Mouse (Mus musculus) heart, postnatal 14 days (tissue): ENCODE results near the gene Tmem229b. TPM values are rescaled to one million over a fixed set of nuclear protein-coding genes. Genes with fewer than 3 reads are reported as not detected.
"Not testable (repeated sequence)": the region's sequence is repeated elsewhere in the genome, so short reads cannot be mapped to it uniquely, and the experiment has no call there.

Experiments
- DNase-seq, 2 experiments: peaks; one replicate each; pipeline ENCODE4 v3.0.0; 2021 to 2022
- intact Hi-C: fragments of 180-260 bp; cut with DNase I; formaldehyde crosslinking; loops from one replicate; pipeline ENCODE4 v1.15.1; 2025
- long read RNA-seq, 2 experiments: library from polyadenylated mRNA; stranded (forward); transcript quantifications; one replicate each; pipeline ENCODE4 v2.0.0; 2021
- total RNA-seq, 2 experiments: library from RNA; stranded (reverse); gene quantifications; 2 replicates each; pipeline ENCODE4 v1.2.3; 2021

The Tmem229b gene
- 1 to 10 TPM; 3.9 to 4.0 TPM for total RNA-seq
- long read RNA-seq, experiment 1, partial matches to known transcripts, result 0 of 2 reads
- long read RNA-seq, experiment 1, other reads (novel, unspliced or antisense), result 2 of 2 reads
- long read RNA-seq, experiment 2, partial matches to known transcripts, result 0 of 1 reads
- long read RNA-seq, experiment 2, other reads (novel, unspliced or antisense), result 1 of 1 reads

- intact Hi-C loops, result loop anchor here (5.0 kb wide), 1 partner anchor 90 kb away; no protein-coding TSS in a partner anchor
- DNase-seq, result no peak
Observed at GRCm38 (mm10) chr12:79007126-79007753, at the start of gene Tmem229b. Gene Tmem229b, minus strand, starts transcription at chr12:79007627.

GRCm38 (mm10) chr12:79055276-79055675 is 47.8 kb upstream of the Tmem229b start:
- intact Hi-C loops, result no loop called here
- peak; percentile 64 to 77 for DNase-seq

GRCm38 (mm10) chr12:79052073-79052472 is 44.6 kb upstream of the Tmem229b start:
- DNase-seq, result no peak
- intact Hi-C loops, result no loop called here

- intact Hi-C loops, result no loop called here
- DNase-seq, result peak; percentile 32 to 40
Observed at GRCm38 (mm10) chr12:79050545-79051212, 43.3 kb upstream of the Tmem229b start.

GRCm38 (mm10) chr12:79049807-79050206 is 42.4 kb upstream of the Tmem229b start:
- no peak for DNase-seq
- intact Hi-C loops, result no loop called here

GRCm38 (mm10) chr12:79048898-79049297 is 41.5 kb upstream of the Tmem229b start:
- intact Hi-C loops, result no loop called here
- DNase-seq, result peak; percentile 16 to 50

- intact Hi-C loops, result no loop called here
- DNase-seq, result no peak
Observed at GRCm38 (mm10) chr12:79047203-79047602, 39.8 kb upstream of the Tmem229b start.

GRCm38 (mm10) chr12:79046171-79046570 is 38.7 kb upstream of the Tmem229b start:
- intact Hi-C loops, result no loop called here
- DNase-seq, result no peak

- intact Hi-C loops, result no loop called here
- DNase-seq, result peak; percentile 29 to 57
Observed at GRCm38 (mm10) chr12:79044668-79045067, 37.2 kb upstream of the Tmem229b start.

GRCm38 (mm10) chr12:79041436-79041835 is 34.0 kb upstream of the Tmem229b start:
- no peak for DNase-seq
- intact Hi-C loops, result no loop called here

- intact Hi-C loops, result no loop called here
- DNase-seq, result no peak
Observed at GRCm38 (mm10) chr12:79040201-79040827, 32.9 kb upstream of the Tmem229b start.

GRCm38 (mm10) chr12:79039708-79040107 is 32.3 kb upstream of the Tmem229b start:
- intact Hi-C loops, result no loop called here

GRCm38 (mm10) chr12:79035349-79035748 is 27.9 kb upstream of the Tmem229b start:
- DNase-seq, result no peak
- intact Hi-C loops, result no loop called here

More at GRCm38 (mm10) chr12:79039708-79040107, 32.3 kb upstream of the Tmem229b start:
- no peak for DNase-seq

GRCm38 (mm10) chr12:79034331-79034730 is 26.9 kb upstream of the Tmem229b start:
- no peak for DNase-seq
- intact Hi-C loops, result no loop called here

GRCm38 (mm10) chr12:79028911-79029861 is 21.8 kb upstream of the Tmem229b start, which contains the start of gene Plekhh1:
Gene Plekhh1, plus strand, starts transcription at chr12:79029163.
- peak; percentile 60 for DNase-seq
- intact Hi-C loops, result no loop called here

GRCm38 (mm10) chr12:79027526-79027925 is 20.1 kb upstream of the Tmem229b start:
- DNase-seq, intact Hi-C loops: not testable (repeated sequence)

GRCm38 (mm10) chr12:79022882-79023281 is 15.5 kb upstream of the Tmem229b start:
- intact Hi-C loops, result loop anchor here (1.0 to 2.0 kb wide), 2 partner anchors 69 to 104 kb away; no protein-coding TSS in a partner anchor
- DNase-seq, result peak; percentile 57 to 65

GRCm38 (mm10) chr12:79021902-79022301 is 14.5 kb upstream of the Tmem229b start:
- DNase-seq, result no peak
- intact Hi-C loops, result loop anchor here (2.0 kb wide), 1 partner anchor 103 kb away; no protein-coding TSS in a partner anchor

- intact Hi-C loops, result no loop called here
- no peak for DNase-seq
Observed at GRCm38 (mm10) chr12:79017994-79018399, 10.6 kb upstream of the Tmem229b start.

- no peak for DNase-seq
- intact Hi-C loops, result no loop called here
Observed at GRCm38 (mm10) chr12:79016109-79016508, 8.7 kb upstream of the Tmem229b start.
